Mouse (Mus musculus) embryonic facial prominence, embryonic 15.5 days (tissue): Measurements from ENCODE around the gene Slc4a2. TPM values are rescaled to one million over a fixed set of nuclear protein-coding genes. Genes with fewer than 3 reads are reported as not detected.

Experiments
- ATAC-seq: fragments of 200-750 bp; cut with Nextera tagmentation; 2 replicates; pipeline ENCODE4 v1.8.0; 2017; ENCODE audit warnings: low read depth, moderate TSS enrichment; ENCODE audit not compliant: insufficient number of reproducible peaks, low FRiP score, low TSS enrichment
- H3K27ac ChIP-seq: fragments of 300-500 bp; sonication (generic); replicated peaks from 2 replicates; pipeline ENCODE4 v1.5.1; 2015; ENCODE audit warnings: mild to moderate bottlenecking, inconsistent platforms
- H3K27me3 ChIP-seq: fragments of 300-500 bp; sonication (generic); 2 replicates; pipeline ENCODE4 v1.6.1; 2015; ENCODE audit warnings: inconsistent platforms
- H3K36me3 ChIP-seq: fragments of 300-500 bp; sonication (generic); 2 replicates; pipeline ENCODE4 v1.6.1; 2015; ENCODE audit warnings: mild to moderate bottlenecking, inconsistent platforms
- H3K4me1 ChIP-seq: fragments of 300-500 bp; sonication (generic); 2 replicates; pipeline ENCODE4 v1.6.1; 2015; ENCODE audit warnings: inconsistent platforms
- H3K4me2 ChIP-seq: fragments of 300-500 bp; sonication (generic); replicated peaks from 2 replicates; pipeline ENCODE4 v1.6.1; 2015; ENCODE audit warnings: mild to moderate bottlenecking, inconsistent platforms
- H3K4me3 ChIP-seq: fragments of 300-500 bp; sonication (generic); replicated peaks from 2 replicates; pipeline ENCODE4 v1.5.1; 2015; ENCODE audit warnings: mild to moderate bottlenecking, inconsistent platforms
- H3K9ac ChIP-seq: fragments of 300-500 bp; sonication (generic); 2 replicates; pipeline ENCODE4 v1.6.1; 2015; ENCODE audit warnings: inconsistent platforms
- H3K9me3 ChIP-seq: fragments of 300-500 bp; sonication (generic); replicated peaks from 2 replicates; pipeline ENCODE4 v1.6.1; 2016; ENCODE audit warnings: inconsistent platforms
- WGBS: fragments of 180-500 bp; shearing (Covaris S2); methylation state at CpG from one replicate; pipeline ENCODE4 v1.1.7; 2015; 5-methylcytosine and 5-hydroxymethylcytosine counted together
- polyA plus RNA-seq: library from polyadenylated mRNA; unstranded; fragments of >200 nt; fragmentation: Nextera tagmentation; extraction: Ambion mirVana; gene quantifications from 2 replicates; pipeline ENCODE4 v1.2.1, GENCODE M21; 2015

Gene Slc4a2
- polyA plus RNA-seq, 1 experiment from 2014 or later = 38.9 TPM

- H3K4me1 ChIP-seq = peaks cover 28% of the 10 kb centered on the region
- peak overlapping the region; percentile 28 for H3K4me2 ChIP-seq
- 3% methylated on average over 21 of the region's 21 CpGs for WGBS
- H3K27ac ChIP-seq = no peak overlapping the region
- no peaks in the 10 kb centered on the region for H3K9me3 ChIP-seq
- no peak overlapping the region for H3K9ac ChIP-seq
- ATAC-seq = peak; percentile 8; the same call in 1 of the 2 replicates
- peaks cover 25% of the 10 kb centered on the region for H3K36me3 ChIP-seq
- H3K4me3 ChIP-seq = no peak overlapping the region
- no peaks in the 10 kb centered on the region for H3K27me3 ChIP-seq
Measured at GRCm38 (mm10) chr5:24416222-24416736, 7.4 kb upstream of the Slc4a2 start.

GRCm38 (mm10) chr5:24417587-24417986 is 6.0 kb upstream of the Slc4a2 start:
- no peak overlapping the region for H3K27ac ChIP-seq
- H3K4me3 ChIP-seq = no peak overlapping the region
- no peak for ATAC-seq
- H3K36me3 ChIP-seq = peaks cover 25% of the 10 kb centered on the region
- H3K9ac ChIP-seq = no peak overlapping the region
- H3K9me3 ChIP-seq = no peaks in the 10 kb centered on the region
- H3K4me1 ChIP-seq = peaks cover 32% of the 10 kb centered on the region
- no peak overlapping the region for H3K4me2 ChIP-seq
- H3K27me3 ChIP-seq = no peaks in the 10 kb centered on the region
- 75% methylated on average over 10 of the region's 10 CpGs for WGBS

- no peak overlapping the region for H3K9ac ChIP-seq
- peaks cover 30% of the 10 kb centered on the region for H3K4me1 ChIP-seq
- WGBS = 85% methylated on average over 9 of the region's 9 CpGs
- no peaks in the 10 kb centered on the region for H3K9me3 ChIP-seq
- H3K27ac ChIP-seq = no peak overlapping the region
- no peak overlapping the region for H3K4me2 ChIP-seq
- H3K36me3 ChIP-seq = peaks cover 25% of the 10 kb centered on the region
- ATAC-seq = no peak
- no peaks in the 10 kb centered on the region for H3K27me3 ChIP-seq
- no peak overlapping the region for H3K4me3 ChIP-seq
Measured at GRCm38 (mm10) chr5:24420381-24420780, 3.3 kb upstream of the Slc4a2 start.

GRCm38 (mm10) chr5:24424004-24424781 is 556 bp downstream of the Slc4a2 start:
- Histone ChIP-seq H3K4me3 (peak overlapping the region; percentile 59), H3K9ac (peak overlapping the region; percentile 49), H3K36me3 (peaks cover 25% of the 10 kb centered on the region), H3K9me3 (no peaks in the 10 kb centered on the region), H3K4me2 (peak overlapping the region; percentile 84), H3K4me1 (peaks cover 51% of the 10 kb centered on the region), H3K27ac (peak overlapping the region; percentile 93), H3K27me3 (no peaks in the 10 kb centered on the region)
- peak; percentile 3; the same call in 1 of the 2 replicates for ATAC-seq
- WGBS = 9% methylated on average over 21 of the region's 21 CpGs

GRCm38 (mm10) chr5:24424861-24425411 is 1.3 kb downstream of the Slc4a2 start:
- ATAC-seq = peak; percentile 41; the same call in 1 of the 2 replicates
- Histone ChIP-seq H3K4me1 (peaks cover 51% of the 10 kb centered on the region), H3K4me2 (peak overlapping the region; percentile 84), H3K4me3 (peak overlapping the region; percentile 59), H3K9ac (peak overlapping the region; percentile 49), H3K27me3 (no peaks in the 10 kb centered on the region), H3K9me3 (no peaks in the 10 kb centered on the region), H3K27ac (peak overlapping the region; percentile 93), H3K36me3 (peaks cover 25% of the 10 kb centered on the region)
- under 1% methylated on average over 58 of the region's 60 CpGs for whole genome bisulfite sequencing

GRCm38 (mm10) chr5:24425421-24426036 is 1.9 kb downstream of the Slc4a2 start:
- no peaks in the 10 kb centered on the region for H3K27me3 ChIP-seq
- peak overlapping the region; percentile 49 for H3K9ac ChIP-seq
- no peak for ATAC-seq
- H3K4me3 ChIP-seq = peak overlapping the region; percentile 59
- H3K27ac ChIP-seq = peak overlapping the region; percentile 93
- H3K36me3 ChIP-seq = peaks cover 25% of the 10 kb centered on the region
- H3K4me1 ChIP-seq = peaks cover 51% of the 10 kb centered on the region
- no peaks in the 10 kb centered on the region for H3K9me3 ChIP-seq
- under 1% methylated on average over 26 of the region's 30 CpGs for WGBS
- H3K4me2 ChIP-seq = peak overlapping the region; percentile 84

GRCm38 (mm10) chr5:24426037-24426432 is 2.4 kb downstream of the Slc4a2 start:
- WGBS = 1% methylated on average over 10 of the region's 10 CpGs
- peak overlapping the region; percentile 84 for H3K4me2 ChIP-seq
- no peak for ATAC-seq
- H3K9ac ChIP-seq = peak overlapping the region; percentile 49
- H3K9me3 ChIP-seq = no peaks in the 10 kb centered on the region
- peak overlapping the region; percentile 59 for H3K4me3 ChIP-seq
- H3K27ac ChIP-seq = peak overlapping the region; percentile 93
- H3K27me3 ChIP-seq = no peaks in the 10 kb centered on the region
- H3K36me3 ChIP-seq = peaks cover 25% of the 10 kb centered on the region
- H3K4me1 ChIP-seq = peaks cover 51% of the 10 kb centered on the region

- H3K27ac ChIP-seq = no peak overlapping the region
- peaks cover 51% of the 10 kb centered on the region for H3K4me1 ChIP-seq
- 12% methylated on average over 9 of the region's 9 CpGs for WGBS
- H3K9me3 ChIP-seq = no peaks in the 10 kb centered on the region
- no peak for ATAC-seq
- H3K36me3 ChIP-seq = peaks cover 28% of the 10 kb centered on the region
- H3K4me2 ChIP-seq = peak overlapping the region; percentile 84
- H3K27me3 ChIP-seq = no peaks in the 10 kb centered on the region
- no peak overlapping the region for H3K9ac ChIP-seq
- peak overlapping the region; percentile 59 for H3K4me3 ChIP-seq
Measured at GRCm38 (mm10) chr5:24426556-24427284, 3.1 kb downstream of the Slc4a2 start.

- Histone ChIP-seq H3K4me2 (peak overlapping the region; percentile 84), H3K27ac (no peak overlapping the region), H3K4me1 (peaks cover 50% of the 10 kb centered on the region), H3K4me3 (peak overlapping the region; percentile 59), H3K36me3 (peaks cover 34% of the 10 kb centered on the region), H3K9ac (no peak overlapping the region), H3K27me3 (no peaks in the 10 kb centered on the region), H3K9me3 (no peaks in the 10 kb centered on the region)
- ATAC-seq = no peak
- 22% methylated on average over 12 of the region's 12 CpGs for WGBS
Measured at GRCm38 (mm10) chr5:24427285-24427633, 3.6 kb downstream of the Slc4a2 start.

- Histone ChIP-seq H3K27me3 (no peaks in the 10 kb centered on the region), H3K4me1 (peaks cover 42% of the 10 kb centered on the region), H3K4me3 (no peak overlapping the region), H3K9me3 (no peaks in the 10 kb centered on the region), H3K9ac (no peak overlapping the region), H3K27ac (0 out of 2 replicates have a peak overlapping the region, but pooled peaks have one; percentile 11), H3K36me3 (peaks cover 41% of the 10 kb centered on the region), H3K4me2 (peak overlapping the region; percentile 34)
- no peak for ATAC-seq
- 8% methylated on average over 15 of the region's 15 CpGs for WGBS
Measured at GRCm38 (mm10) chr5:24427981-24428402, 4.4 kb downstream of the Slc4a2 start.
